Mouse (Mus musculus) midbrain, embryonic 14.5 days (tissue): ENCODE data around the gene Smox. TPM values are rescaled to one million over a fixed set of nuclear protein-coding genes. Genes with fewer than 3 reads are reported as not detected.

Experiments
- ATAC-seq: fragments of 200-750 bp; cut with Nextera tagmentation; 2 replicates; pipeline ENCODE4 v1.8.0; 2017; ENCODE audit warnings: moderate number of reproducible peaks, moderate library complexity; ENCODE audit not compliant: low FRiP score, low TSS enrichment
- DNase-seq: peaks from one replicate; pipeline ENCODE4 v3.0.0-alpha.2; 2015
- H3K27ac ChIP-seq: fragments of 300-500 bp; sonication (generic); replicated peaks from 2 replicates; pipeline ENCODE4 v1.5.1; 2014; ENCODE audit warnings: mild to moderate bottlenecking, low read depth, low read length, moderate library complexity
- H3K27me3 ChIP-seq: fragments of 300-500 bp; sonication (generic); 2 replicates; pipeline ENCODE4 v1.6.1; 2014; ENCODE audit warnings: low read length, control low read depth, mixed read lengths; ENCODE audit not compliant: control insufficient read depth, insufficient read depth
- H3K36me3 ChIP-seq: fragments of 300-500 bp; sonication (generic); 2 replicates; pipeline ENCODE4 v1.6.1; 2014; ENCODE audit warnings: low read length, control low read depth; ENCODE audit not compliant: control insufficient read depth, insufficient read depth
- H3K4me1 ChIP-seq: fragments of 300-500 bp; sonication (generic); 2 replicates; pipeline ENCODE4 v1.6.1; 2014; ENCODE audit warnings: mild to moderate bottlenecking, antibody characterized with exemption, low read length, control low read depth; ENCODE audit not compliant: control insufficient read depth, insufficient read depth
- H3K4me2 ChIP-seq: fragments of 300-500 bp; sonication (generic); 2 replicates; pipeline ENCODE4 v1.6.1; 2014; ENCODE audit warnings: mild to moderate bottlenecking, low read length, moderate library complexity
- H3K4me3 ChIP-seq: fragments of 300-500 bp; sonication (generic); replicated peaks from 2 replicates; pipeline ENCODE4 v1.5.1; 2014; ENCODE audit warnings: low read depth, low read length
- H3K9ac ChIP-seq: fragments of 300-500 bp; sonication (generic); replicated peaks from 2 replicates; pipeline ENCODE4 v1.6.1; 2014; ENCODE audit warnings: mild to moderate bottlenecking, low read length, moderate library complexity
- H3K9me3 ChIP-seq: fragments of 300-500 bp; sonication (generic); 2 replicates; pipeline ENCODE4 v1.6.1; 2016; ENCODE audit warnings: low read length, control low read depth, mixed read lengths; ENCODE audit not compliant: control insufficient read depth
- WGBS: fragments of 180-500 bp; shearing (Covaris S2); extraction: QIAGEN DNeasy Blood & Tissue Kit; methylation state at CpG from one replicate; pipeline ENCODE4 v1.1.7; 2014; 5-methylcytosine and 5-hydroxymethylcytosine counted together
- polyA plus RNA-seq: library from polyadenylated mRNA; unstranded; fragments of >200 nt; fragmentation: Nextera tagmentation; extraction: Ambion mirVana; gene quantifications from 2 replicates; pipeline ENCODE4 v1.2.1, GENCODE M21; 2014

Smox gene
- polyA plus RNA-seq, 1 experiment from 2014 or later, result 31.4 TPM

- H3K4me2 ChIP-seq, result no peak overlapping the region
- H3K4me1 ChIP-seq, result peaks cover 7% of the 10 kb centered on the region; the same call in 1 of the 2 replicates
- no peak for ATAC-seq
- no peaks in the 10 kb centered on the region for H3K9me3 ChIP-seq
- H3K27ac ChIP-seq, result no peak overlapping the region
- no peaks in the 10 kb centered on the region for H3K36me3 ChIP-seq
- no peak overlapping the region for H3K9ac ChIP-seq
- no peak for DNase-seq
- WGBS, result 43% methylated on average over 2 of the region's 2 CpGs
- H3K27me3 ChIP-seq, result peaks cover 58% of the 10 kb centered on the region
- H3K4me3 ChIP-seq, result no peak overlapping the region
Observed at GRCm38 (mm10) chr2:131560205-131560919, 69.1 kb downstream of the Smox start.

DNA sequence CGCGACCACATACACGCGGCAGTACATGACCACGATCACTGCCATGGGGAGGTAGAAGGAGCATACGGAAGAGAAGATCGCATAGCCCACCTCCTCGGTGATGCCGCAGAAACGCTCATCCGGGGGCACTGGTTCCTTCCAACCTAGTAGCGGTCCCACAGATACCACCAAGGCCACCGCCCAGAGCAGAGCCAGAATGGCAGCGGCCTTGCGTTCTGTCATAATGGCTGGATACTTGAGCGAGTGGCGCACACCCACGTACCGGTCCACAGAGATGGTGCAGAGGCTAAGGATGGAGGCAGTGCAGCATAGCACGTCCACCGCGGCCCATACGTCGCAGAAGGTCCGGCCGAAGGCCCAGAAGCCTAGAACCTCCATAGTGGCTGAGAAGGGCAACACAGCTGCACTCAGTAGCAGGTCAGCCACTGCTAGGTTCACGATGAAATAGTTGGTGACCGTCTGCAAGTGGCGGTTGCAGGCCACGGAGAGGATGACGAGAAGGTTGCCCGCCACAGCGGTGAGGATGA is 70.1 kb downstream of the Smox start:
- Histone ChIP-seq H3K9me3 (no peaks in the 10 kb centered on the region), H3K4me1 (peaks cover 7% of the 10 kb centered on the region; the same call in 1 of the 2 replicates), H3K36me3 (no peaks in the 10 kb centered on the region), H3K27me3 (peaks cover 58% of the 10 kb centered on the region), H3K9ac (no peak overlapping the region), H3K4me3 (peak overlapping the region; percentile 43), H3K27ac (no peak overlapping the region), H3K4me2 (peak overlapping the region; percentile 72)
- DNase-seq (no peak), ATAC-seq (peak; percentile 28)
- WGBS, result 4% methylated on average over 33 of the region's 33 CpGs

- no peaks in the 10 kb centered on the region for H3K36me3 ChIP-seq
- H3K9me3 ChIP-seq, result no peaks in the 10 kb centered on the region
- H3K4me3 ChIP-seq, result peak within 1 kb of the TSS; percentile 43
- peak within 1 kb of the TSS; percentile 39; the same call in 1 of the 2 replicates for H3K9ac ChIP-seq
- H3K27ac ChIP-seq, result no peak within 1 kb of the TSS
- ATAC-seq, result peak; percentile 12; the same call in 1 of the 2 replicates
- 1% methylated on average over 65 of the region's 82 CpGs for WGBS
- H3K4me1 ChIP-seq, result peaks cover 7% of the 10 kb centered on the region; the same call in 1 of the 2 replicates
- peak; percentile 44 for DNase-seq
- H3K4me2 ChIP-seq, result peak within 1 kb of the TSS; percentile 72
- peaks cover 58% of the 10 kb centered on the region for H3K27me3 ChIP-seq
Observed at GRCm38 (mm10) chr2:131561891-131562585, 70.7 kb downstream of the Smox start, which contains the start of gene Adra1d. TSS of gene Adra1d (minus strand) at chr2:131562283.

DNA sequence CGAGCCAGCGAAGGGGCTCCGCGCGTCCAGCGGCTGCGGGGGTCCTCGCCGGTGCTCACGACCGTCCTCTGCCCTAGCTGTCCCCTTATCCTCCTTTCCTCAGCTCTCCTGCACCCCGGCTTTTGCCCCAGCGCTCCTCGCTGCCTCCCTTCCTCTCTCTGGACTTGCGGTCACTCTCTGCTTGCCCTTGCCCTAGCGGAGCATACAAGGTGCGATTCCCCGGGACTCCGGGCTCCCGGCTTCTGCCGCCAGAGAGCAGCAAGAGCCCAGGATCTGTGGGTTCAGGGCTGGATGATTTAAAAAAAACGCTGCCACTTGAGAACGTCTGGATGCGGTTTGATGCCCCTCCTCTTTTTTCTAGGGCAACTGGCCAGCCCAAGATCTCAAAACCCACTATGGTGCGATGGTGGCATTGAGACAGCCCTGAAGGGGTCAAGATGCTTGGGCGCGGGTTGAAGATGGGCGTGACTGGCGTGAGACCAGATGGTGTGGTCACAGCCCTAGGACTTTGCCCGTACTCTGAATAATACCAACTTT is 71.4 kb downstream of the Smox start:
- peak; percentile 76 for DNase-seq
- Histone ChIP-seq H3K27me3 (peaks cover 58% of the 10 kb centered on the region), H3K9ac (peak overlapping the region; percentile 39; the same call in 1 of the 2 replicates), H3K4me2 (peak overlapping the region; percentile 72), H3K36me3 (no peaks in the 10 kb centered on the region), H3K4me1 (peaks cover 7% of the 10 kb centered on the region; the same call in 1 of the 2 replicates), H3K27ac (no peak overlapping the region), H3K9me3 (no peaks in the 10 kb centered on the region), H3K4me3 (peak overlapping the region; percentile 43)
- ATAC-seq, result peak; percentile 28; the same call in 1 of the 2 replicates
- under 1% methylated on average over 25 of the region's 30 CpGs for WGBS

Other genes starting within 250 kb of the Smox start
- gene Pank2, start 229.0 kb upstream of the Smox start, polyA plus RNA-seq, result 26.4 and 34.9 TPM in 2 replicates
- gene Rnf24, start 138.6 kb upstream of the Smox start, polyA plus RNA-seq, result 19.6 and 21.2 TPM in 2 replicates
- gene Adra1d, start 70.8 kb downstream of the Smox start, polyA plus RNA-seq, result not detected in 2 replicates